17 mouse cellular contexts compared by ENCODE assay signal in genomic region chr3:83970629-83971028, GRCm38 (mm10).
DNase-seq lines count a peak whose midpoint lies in the region; ATAC-seq and TF ChIP-seq lines count a peak whose summit lies in the region.
"Had no signal": no experiment of that assay in that cellular context is flagged by ENCODE, and none has a peak within 500 bp of the region (broad histone marks: within the 10 kb centered on the region; RNA-seq: fewer than 3 reads in every experiment).

No protein-coding gene starts in this region.

- H3K4me3 ChIP-seq in heart, embryonic 15.5 days = no peak overlapping the region
- no peak overlapping the region for H3K4me3 ChIP-seq in brown adipose tissue, adult 24 weeks (ENCODE audit: insufficient read depth, low read depth, low read length)
- no peak overlapping the region for H3K4me3 ChIP-seq in heart, postnatal 0 days (ENCODE audit: low read depth, low read length)
- H3K4me3 ChIP-seq: midbrain, embryonic 15.5 days had no signal

- H3K9ac ChIP-seq in heart, embryonic 15.5 days = 0 out of 2 replicates have a peak overlapping the region, but pooled peaks have one; percentile 7
- H3K9ac ChIP-seq in heart, postnatal 0 days (replicated peaks; ENCODE audit: low read depth, low read length) = peak overlapping the region; percentile 32; the same call in 1 of the 2 replicates
- H3K9ac ChIP-seq: midbrain, embryonic 15.5 days had no signal

- no peak for TF ChIP-seq CTCF in heart, postnatal 0 days (IDR thresholded peaks at IDR 0.05; ENCODE audit: low read depth)

- no peak for TF ChIP-seq EP300 in heart, postnatal 0 days (IDR thresholded peaks at IDR 0.05; ENCODE audit: low read depth)

- H3K4me1 ChIP-seq in heart, embryonic 15.5 days (replicated peaks) = peaks cover 31% of the 10 kb centered on the region
- peaks cover 2% of the 10 kb centered on the region; the same call in 1 of the 2 replicates for H3K4me1 ChIP-seq in brown adipose tissue, adult 24 weeks (ENCODE audit: control insufficient read depth, insufficient read depth, insufficient read length, low read length)
- H3K4me1 ChIP-seq in heart, postnatal 0 days (ENCODE audit: control insufficient read depth, insufficient read depth) = peaks cover 28% of the 10 kb centered on the region; the same call in 1 of the 2 replicates

- H3K4me2 ChIP-seq in heart, embryonic 15.5 days = no peak overlapping the region
- no peak overlapping the region for H3K4me2 ChIP-seq in heart, postnatal 0 days (ENCODE audit: low read depth, low read length)
- H3K4me2 ChIP-seq: midbrain, embryonic 15.5 days had no signal

- 0 out of 2 replicates have a peak, but pooled peaks have one; percentile 49 for ATAC-seq in heart, embryonic 15.5 days (replicated peaks; ENCODE audit: insufficient number of reproducible peaks, insufficient read depth, low FRiP score, low read depth)
- peak; percentile 77 for ATAC-seq in heart, postnatal 0 days (ENCODE audit: insufficient read depth, low read depth)
- ATAC-seq in megakaryocyte progenitor cell, adult 5-6 weeks (replicated peaks; ENCODE audit: poor library complexity) = no peak
- ATAC-seq: forebrain, embryonic 14.5 days; lung, postnatal 0 days had no signal

- intact Hi-C loops in gastrocnemius, postnatal 36 days (cut with DNase I) = no loop called here
- intact Hi-C loops in heart, postnatal 14 days (cut with DNase I) = no loop called here

- 49% methylated on average over 1 of the region's 1 CpGs for WGBS in heart, embryonic 15.5 days
- WGBS in heart, postnatal 0 days = 33% methylated on average over 1 of the region's 1 CpGs

- no peaks in the 10 kb centered on the region; the same call in 1 of the 2 replicates for H3K36me3 ChIP-seq in heart, embryonic 15.5 days
- no peaks in the 10 kb centered on the region for H3K36me3 ChIP-seq in heart, postnatal 0 days (replicated peaks; ENCODE audit: control insufficient read depth, insufficient read depth, low read length)
- H3K36me3 ChIP-seq: midbrain, embryonic 15.5 days had no signal

- no peaks in the 10 kb centered on the region for H3K9me3 ChIP-seq in heart, embryonic 15.5 days (replicated peaks)
- H3K9me3 ChIP-seq in heart, postnatal 0 days (replicated peaks; ENCODE audit: control insufficient read depth, low read length) = no peaks in the 10 kb centered on the region
- H3K9me3 ChIP-seq: midbrain, embryonic 15.5 days had no signal

- peak; percentile 42 for DNase-seq in gastrocnemius, postnatal 25 days
- DNase-seq in gastrocnemius, postnatal 36 days = no peak
- DNase-seq in heart, postnatal 14 days = no peak
- no peak for DNase-seq in heart, postnatal 0 days (ENCODE audit: low spot score)
- DNase-seq: adrenal gland, postnatal 36 days; cerebellum, adult 18-20 months; cerebellum, postnatal 25 days; kidney, adult 2 months; kidney, postnatal 10 days; liver; right cerebral cortex, postnatal 4 days had no signal

- H3K27ac ChIP-seq in heart, embryonic 15.5 days = peak overlapping the region; percentile 74
- peak overlapping the region; percentile 20; the same call in 1 of the 2 replicates for H3K27ac ChIP-seq in brown adipose tissue, adult 24 weeks (replicated peaks; ENCODE audit: low read depth, low read length)
- H3K27ac ChIP-seq in heart, postnatal 0 days (ENCODE audit: low read depth) = peak overlapping the region; percentile 86
- H3K27ac ChIP-seq: midbrain, embryonic 15.5 days had no signal

- no peaks in the 10 kb centered on the region for H3K27me3 ChIP-seq in heart, embryonic 15.5 days
- no peaks in the 10 kb centered on the region for H3K27me3 ChIP-seq in heart, postnatal 0 days (ENCODE audit: control insufficient read depth, insufficient read depth, low read length)
- H3K27me3 ChIP-seq: midbrain, embryonic 15.5 days had no signal

Comparison
In these comparisons a context has a peak if more than half of its experiments do, and no peak if none do; other contexts are left out.
1. H3K27ac ChIP-seq: peak in every context shown above with its lines; median percentile 86 in heart, postnatal 0 days; 74 in heart, embryonic 15.5 days; 20 in brown adipose tissue, adult 24 weeks.